Mouse (Mus musculus) testis, adult 2 months (tissue): ENCODE data around the gene Gm37240.

Experiments
- CTCF ChIP-seq: fragments of 200-500 bp; IDR thresholded peaks from 2 replicates; pipeline ENCODE4 v1.5.1; 2012; ENCODE audit warnings: low read depth, mild to moderate bottlenecking, inconsistent platforms, low read length, moderate library complexity; ENCODE audit not compliant: control insufficient read depth, insufficient read depth, insufficient replicate concordance
- POLR2A ChIP-seq: fragments of 200-500 bp; IDR thresholded peaks from 2 replicates; pipeline ENCODE4 v1.6.1; 2012; ENCODE audit warnings: low read depth, mild to moderate bottlenecking, inconsistent platforms, low read length, moderate library complexity; ENCODE audit not compliant: control insufficient read depth

DNA sequence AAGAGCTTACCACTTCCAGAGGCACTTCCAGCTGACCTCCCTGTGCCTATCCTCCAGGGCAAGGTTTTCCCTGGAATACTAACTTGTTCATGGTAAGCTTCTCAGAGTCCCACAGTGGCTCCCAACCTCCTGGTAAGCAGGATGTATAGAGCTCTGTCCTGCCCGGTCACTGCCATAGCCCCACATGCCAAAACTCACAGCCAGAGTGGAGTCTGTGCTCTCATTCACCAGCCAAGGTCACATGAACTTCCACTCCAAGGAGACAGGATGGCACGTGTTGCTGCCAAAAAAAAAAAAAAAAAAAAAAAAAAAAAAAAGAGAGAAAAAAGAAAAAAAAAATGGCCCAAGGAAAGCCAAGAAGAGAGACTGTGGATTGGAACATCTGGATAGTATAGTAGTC, 109.5 kb downstream of the Gm37240 start:
- TF ChIP-seq POLR2A (no peak), CTCF (no peak)
